In genomic region chr3:52634353-52634752, GRCm38 (mm10) we compare ENCODE assay signal across 8 mouse cellular contexts.
DNase-seq lines count a peak whose midpoint lies in the region; ATAC-seq lines count a peak whose summit lies in the region.
"Had no signal": no experiment of that assay in that cellular context is flagged by ENCODE, and none has a peak within 500 bp of the region (broad histone marks: within the 10 kb centered on the region; RNA-seq: fewer than 3 reads in every experiment).

No protein-coding gene starts in this region.

- no peaks in the 10 kb centered on the region for H3K4me1 ChIP-seq in kidney, embryonic 14.5 days (ENCODE audit: control insufficient read depth, insufficient read depth, low read length)

- DNase-seq in 416B (ENCODE audit: low read depth), result peak; percentile 90
- peak; percentile 86 for DNase-seq in CD4-positive, CD25-positive, alpha-beta regulatory T cell, adult 2 months (ENCODE audit: low read depth, low spot score)
- peak; percentile 26 to 37 for DNase-seq in monocyte, adult 2 months (ENCODE audit: low read depth in 1 of 2, low spot score in 2 of 2)
- no peak for DNase-seq in c-Kit-positive CD71-positive TER-119-positive erythroid progenitor cells, embryonic 14.5 days (ENCODE audit: low spot score)
- DNase-seq in cerebellum, adult 18-20 months, result no peak
- no peak for DNase-seq in urinary bladder, adult 2 months (ENCODE audit: low spot score)

- no peak overlapping the region for H3K4me2 ChIP-seq in kidney, embryonic 14.5 days (replicated peaks; ENCODE audit: low read depth, low read length)

- H3K9me3 ChIP-seq in kidney, embryonic 14.5 days (ENCODE audit: control insufficient read depth, low read length), result no peaks in the 10 kb centered on the region

- ATAC-seq in kidney, embryonic 14.5 days (ENCODE audit: low FRiP score, low TSS enrichment), result peak; percentile 66; the same call in 1 of the 2 replicates
- ATAC-seq: intestine, embryonic 16.5 days had no signal

- no peak overlapping the region for H3K27ac ChIP-seq in kidney, embryonic 14.5 days (ENCODE audit: low read depth, low read length)

- H3K36me3 ChIP-seq in kidney, embryonic 14.5 days (ENCODE audit: control insufficient read depth, insufficient read depth, low read length), result no peaks in the 10 kb centered on the region

- no peaks in the 10 kb centered on the region for H3K27me3 ChIP-seq in kidney, embryonic 14.5 days (ENCODE audit: control insufficient read depth, insufficient read depth, low read length)

- H3K4me3 ChIP-seq in kidney, embryonic 14.5 days (ENCODE audit: low read length), result no peak overlapping the region

- 20% methylated on average over 6 of the region's 6 CpGs for WGBS in kidney, embryonic 14.5 days

- H3K9ac ChIP-seq in kidney, embryonic 14.5 days (ENCODE audit: low read depth, low read length), result no peak overlapping the region

Comparison
In these comparisons a context has a peak if more than half of its experiments do, and no peak if none do; other contexts are left out.
1. DNase-seq: peak in 416B (single experiment), CD4-positive, CD25-positive, alpha-beta regulatory T cell, adult 2 months (single experiment) and monocyte, adult 2 months (2 of 2); none in c-Kit-positive CD71-positive TER-119-positive erythroid progenitor cells, embryonic 14.5 days (single experiment), cerebellum, adult 18-20 months (0 of 2) and urinary bladder, adult 2 months (single experiment).